Mouse (Mus musculus) brown adipose tissue, adult 24 weeks (tissue): Measurements from ENCODE around the gene Mapk10. TPM values are rescaled to one million over a fixed set of nuclear protein-coding genes. Genes with fewer than 3 reads are reported as not detected.

Experiments
- H3K27ac ChIP-seq: fragments of 200-500 bp; replicated peaks from 2 replicates; pipeline ENCODE4 v1.5.1; 2012; ENCODE audit warnings: low read depth, mild to moderate bottlenecking, low read length
- H3K4me1 ChIP-seq: fragments of 200-500 bp; 2 replicates; pipeline ENCODE4 v1.6.1; 2012; ENCODE audit warnings: low read length, mixed read lengths; ENCODE audit not compliant: control insufficient read depth, insufficient read depth, insufficient read length
- H3K4me3 ChIP-seq: fragments of 200-500 bp; 2 replicates; pipeline ENCODE4 v1.5.1; 2012; ENCODE audit warnings: low read depth, mild to moderate bottlenecking, low read length, moderate library complexity; ENCODE audit not compliant: insufficient read depth
- polyA plus RNA-seq: library from polyadenylated mRNA; stranded (reverse); fragments of >200 nt; gene quantifications from 2 replicates; pipeline ENCODE4 v1.2.4, GENCODE M21; 2012; ENCODE audit not compliant: missing spikeins, insufficient read depth, insufficient read length

The Mapk10 gene
- polyA plus RNA-seq, 1 experiment, result not detected

DNA sequence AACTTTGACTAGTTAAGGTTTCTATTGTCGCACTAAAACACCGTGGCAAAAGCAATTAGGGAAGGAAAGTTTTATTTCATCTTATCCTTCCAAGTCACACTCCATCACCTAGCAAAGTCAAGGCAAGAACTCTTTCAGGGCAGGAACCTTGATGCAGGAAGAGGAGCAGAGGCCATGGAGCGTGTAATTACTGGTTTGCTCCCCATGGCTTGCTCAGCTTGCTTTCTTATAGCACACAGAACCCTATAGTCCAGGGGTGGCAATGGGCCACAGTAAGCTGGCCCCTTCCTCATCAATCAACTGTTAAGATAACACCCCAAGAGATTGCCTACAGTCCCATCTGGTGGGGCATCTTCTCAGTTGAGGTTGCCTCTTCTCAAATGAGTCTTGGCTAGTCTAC lies 173.4 kb downstream of the Mapk10 start:
- H3K4me3 ChIP-seq, result no peak overlapping the region
- H3K4me1 ChIP-seq, result no peaks in the 10 kb centered on the region
- no peak overlapping the region for H3K27ac ChIP-seq

GRCm38 (mm10) chr5:103028940-103029621 lies 182.1 kb downstream of the Mapk10 start:
- H3K27ac ChIP-seq, result no peak overlapping the region
- H3K4me3 ChIP-seq, result no peak overlapping the region
- no peaks in the 10 kb centered on the region for H3K4me1 ChIP-seq

GRCm38 (mm10) chr5:103022504-103023172 lies 188.5 kb downstream of the Mapk10 start:
- H3K4me3 ChIP-seq, result no peak overlapping the region
- H3K4me1 ChIP-seq, result no peaks in the 10 kb centered on the region

GRCm38 (mm10) chr5:103021479-103021878 lies 189.7 kb downstream of the Mapk10 start:
- H3K4me3 ChIP-seq, result no peak overlapping the region
- H3K27ac ChIP-seq, result no peak overlapping the region
- no peaks in the 10 kb centered on the region for H3K4me1 ChIP-seq

More at GRCm38 (mm10) chr5:103022504-103023172, 188.5 kb downstream of the Mapk10 start:
- no peak overlapping the region for H3K27ac ChIP-seq

- Histone ChIP-seq H3K4me3 (no peak overlapping the region), H3K4me1 (no peaks in the 10 kb centered on the region), H3K27ac (no peak overlapping the region)
Measured at GRCm38 (mm10) chr5:103020954-103021353, 190.2 kb downstream of the Mapk10 start.

DNA sequence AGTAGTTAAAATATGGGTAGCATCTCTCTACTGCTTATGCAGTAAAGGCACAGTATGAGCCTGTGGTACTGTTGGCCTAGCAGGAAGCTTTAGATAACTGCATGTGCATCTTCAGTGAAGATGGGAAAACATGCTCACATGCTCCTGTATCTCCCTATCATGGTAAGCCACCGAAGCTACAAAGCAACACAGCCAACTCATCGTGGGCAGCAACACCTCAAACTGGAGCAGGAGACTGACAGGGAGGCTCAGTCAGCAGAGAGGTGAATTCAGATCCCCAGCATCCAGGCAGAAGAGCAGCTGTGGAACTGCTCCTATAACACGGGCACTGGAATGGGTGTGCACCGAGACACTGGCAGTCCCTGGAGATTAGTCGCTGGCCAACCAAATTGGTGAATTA lies 191.0 kb downstream of the Mapk10 start:
- Histone ChIP-seq H3K4me1 (no peaks in the 10 kb centered on the region), H3K4me3 (no peak overlapping the region), H3K27ac (no peak overlapping the region)

DNA sequence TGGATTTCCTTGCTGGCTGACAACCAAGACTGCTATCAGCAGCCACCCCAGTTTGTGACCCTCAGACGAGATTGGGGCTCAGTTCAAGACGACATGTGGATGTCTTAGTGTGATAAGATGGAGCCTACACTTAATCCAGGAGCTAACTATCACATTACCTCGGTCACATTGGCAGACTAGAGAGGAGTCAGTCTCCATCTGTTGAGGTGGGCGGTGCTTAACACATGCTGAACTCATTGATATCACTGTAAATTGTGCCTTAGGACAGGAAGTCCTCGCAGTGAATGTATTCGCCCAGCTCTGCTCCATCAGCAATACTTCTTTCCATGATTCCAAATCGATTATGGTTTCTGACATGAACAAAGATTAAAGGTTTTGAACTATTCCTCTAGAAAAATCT lies 193.5 kb downstream of the Mapk10 start:
- H3K4me1 ChIP-seq, result no peaks in the 10 kb centered on the region
- H3K27ac ChIP-seq, result no peak overlapping the region
- H3K4me3 ChIP-seq, result no peak overlapping the region

GRCm38 (mm10) chr5:103014309-103014708 lies 196.8 kb downstream of the Mapk10 start:
- no peak overlapping the region for H3K27ac ChIP-seq
- no peak overlapping the region for H3K4me3 ChIP-seq
- no peaks in the 10 kb centered on the region for H3K4me1 ChIP-seq

GRCm38 (mm10) chr5:103008894-103009293 lies 202.2 kb downstream of the Mapk10 start:
- Histone ChIP-seq H3K4me1 (no peaks in the 10 kb centered on the region), H3K4me3 (no peak overlapping the region), H3K27ac (no peak overlapping the region)

- Histone ChIP-seq H3K4me3 (no peak overlapping the region), H3K27ac (no peak overlapping the region), H3K4me1 (no peaks in the 10 kb centered on the region)
Measured at GRCm38 (mm10) chr5:103002116-103002515, 209.0 kb downstream of the Mapk10 start.

GRCm38 (mm10) chr5:103000572-103000971 lies 210.6 kb downstream of the Mapk10 start:
- Histone ChIP-seq H3K27ac (no peak overlapping the region), H3K4me1 (no peaks in the 10 kb centered on the region), H3K4me3 (no peak overlapping the region)

DNA sequence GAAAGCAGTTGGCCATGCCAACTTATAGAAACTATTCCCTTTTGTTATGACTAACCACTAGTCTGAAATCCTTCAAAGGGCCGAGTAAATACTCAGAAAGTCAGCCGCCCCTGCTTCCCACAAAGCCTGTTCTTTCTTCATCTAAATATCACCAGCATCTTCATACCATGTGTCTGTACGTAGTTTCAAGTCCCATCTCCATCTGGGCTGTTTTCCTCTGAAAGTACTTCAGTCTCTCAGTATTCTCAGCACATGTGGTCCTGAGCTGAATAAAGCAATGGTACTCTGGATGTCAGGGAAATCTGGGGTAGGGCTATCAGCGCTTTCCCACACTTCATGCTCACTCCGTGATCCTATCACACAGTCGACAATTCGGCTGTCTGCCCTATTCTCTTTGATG lies 212.6 kb downstream of the Mapk10 start:
- Histone ChIP-seq H3K4me3 (no peak overlapping the region), H3K4me1 (no peaks in the 10 kb centered on the region), H3K27ac (no peak overlapping the region)

DNA sequence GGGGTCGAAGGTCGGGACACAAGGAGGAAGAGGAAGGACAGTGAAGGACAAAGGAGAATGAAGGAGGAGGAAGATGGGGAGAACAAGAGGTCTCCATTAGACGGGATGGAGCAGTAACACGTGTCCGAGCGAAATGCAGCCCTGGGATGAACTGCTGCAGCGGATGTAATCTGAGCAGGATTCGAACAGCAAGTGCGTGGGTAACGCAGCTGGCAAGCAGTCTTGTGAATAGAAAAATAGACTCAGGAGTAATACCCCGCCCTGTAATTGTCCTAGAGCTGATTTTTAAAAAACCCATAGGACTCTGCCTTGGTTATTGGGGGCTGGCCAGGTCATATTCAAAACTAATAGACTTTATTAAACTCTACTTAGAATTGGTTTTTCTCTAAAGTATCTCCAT lies 213.2 kb downstream of the Mapk10 start:
- Histone ChIP-seq H3K4me3 (no peak overlapping the region), H3K27ac (no peak overlapping the region), H3K4me1 (no peaks in the 10 kb centered on the region)

GRCm38 (mm10) chr5:102996331-102996730 lies 214.8 kb downstream of the Mapk10 start:
- Histone ChIP-seq H3K4me3 (no peak overlapping the region), H3K27ac (no peak overlapping the region)

GRCm38 (mm10) chr5:102995928-102996327 lies 215.2 kb downstream of the Mapk10 start:
- Histone ChIP-seq H3K4me1 (no peaks in the 10 kb centered on the region), H3K27ac (no peak overlapping the region), H3K4me3 (no peak overlapping the region)

More at GRCm38 (mm10) chr5:102996331-102996730, 214.8 kb downstream of the Mapk10 start:
- no peaks in the 10 kb centered on the region for H3K4me1 ChIP-seq

DNA sequence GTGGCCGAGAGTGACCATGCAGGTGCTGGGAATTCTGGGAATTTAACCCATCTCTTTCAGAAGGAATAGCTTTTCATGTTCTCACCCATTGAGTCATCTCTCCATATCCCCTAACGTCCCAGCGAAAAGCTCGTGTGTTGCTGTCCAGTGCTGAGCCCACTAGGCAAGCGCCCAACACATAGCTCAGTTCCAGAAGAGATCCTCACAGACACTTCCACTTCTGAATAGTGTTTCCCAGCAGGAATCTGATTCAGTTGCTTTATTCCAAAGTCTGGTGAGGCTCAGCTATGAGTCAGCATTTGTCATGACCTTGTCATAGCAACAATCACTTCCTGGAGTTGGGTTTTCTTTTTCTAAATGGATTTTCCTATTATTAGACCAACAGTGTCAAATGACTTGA lies 217.2 kb downstream of the Mapk10 start:
- Histone ChIP-seq H3K4me3 (no peak overlapping the region), H3K4me1 (no peaks in the 10 kb centered on the region), H3K27ac (no peak overlapping the region)
